Mouse (Mus musculus): Measurements from ENCODE around the gene Cks1b.

Gene Cks1b

GRCm38 (mm10) chr3:89425141-89425525 lies 7.0 kb upstream of the Cks1b start:
- DNase-seq, result no peak

GRCm38 (mm10) chr3:89424416-89425140 lies 6.4 kb upstream of the Cks1b start:
- no peak for DNase-seq

GRCm38 (mm10) chr3:89422556-89423205 lies 4.5 kb upstream of the Cks1b start:
- DNase-seq, result no peak

- no peak for DNase-seq
Measured at GRCm38 (mm10) chr3:89421810-89422473, 3.8 kb upstream of the Cks1b start.

GRCm38 (mm10) chr3:89421002-89421774 lies 3.0 kb upstream of the Cks1b start:
- DNase-seq, result peak; percentile 35

- no peak for DNase-seq
Measured at GRCm38 (mm10) chr3:89420421-89420820, 2.2 kb upstream of the Cks1b start.

- DNase-seq, result no peak
Measured at GRCm38 (mm10) chr3:89419981-89420380, 1.8 kb upstream of the Cks1b start.

GRCm38 (mm10) chr3:89419571-89419970 lies 1.4 kb upstream of the Cks1b start:
- DNase-seq, result no peak

- no peak for DNase-seq
Measured at GRCm38 (mm10) chr3:89418861-89419250, 673 bp upstream of the Cks1b start.

- DNase-seq, result no peak
Measured at GRCm38 (mm10) chr3:89417840-89418169, 378 bp downstream of the Cks1b start.

GRCm38 (mm10) chr3:89417131-89417530 lies 1.1 kb downstream of the Cks1b start:
- DNase-seq, result no peak

GRCm38 (mm10) chr3:89416158-89416557 lies 2.0 kb downstream of the Cks1b start:
- no peak for DNase-seq

- DNase-seq, result peak; percentile 99
Measured at GRCm38 (mm10) chr3:89411490-89412393, 6.4 kb downstream of the Cks1b start, which contains the start of gene Flad1. TSS of gene Flad1 (minus strand) at chr3:89411870.

- DNase-seq, result no peak
Measured at GRCm38 (mm10) chr3:89410864-89411263, 7.3 kb downstream of the Cks1b start.

- DNase-seq, result no peak
Measured at GRCm38 (mm10) chr3:89409701-89410100, 8.5 kb downstream of the Cks1b start.

GRCm38 (mm10) chr3:89408448-89408847 lies 9.7 kb downstream of the Cks1b start:
- DNase-seq, result no peak

- DNase-seq, result no peak
Measured at GRCm38 (mm10) chr3:89406887-89407286, 11.3 kb downstream of the Cks1b start.

- no peak for DNase-seq
Measured at GRCm38 (mm10) chr3:89402693-89403092, 15.5 kb downstream of the Cks1b start, which contains the start of gene Lenep. TSS of gene Lenep (minus strand) at chr3:89402793.

GRCm38 (mm10) chr3:89401329-89401728 lies 16.9 kb downstream of the Cks1b start:
- no peak for DNase-seq

- no peak for DNase-seq
Measured at GRCm38 (mm10) chr3:89396654-89397005, 21.6 kb downstream of the Cks1b start.

- peak; percentile 65 for DNase-seq
Measured at GRCm38 (mm10) chr3:89395806-89396653, 22.2 kb downstream of the Cks1b start.

All from cerebellum, adult 11 months (tissue).